Mouse (Mus musculus): ENCODE results near the gene Eme2. TPM values are rescaled to one million over a fixed set of nuclear protein-coding genes. Genes with fewer than 3 reads are reported as not detected.

Gene Eme2
- total and polyA plus RNA-seq, 2 experiments = 20.5 to 31.2 TPM

DNA sequence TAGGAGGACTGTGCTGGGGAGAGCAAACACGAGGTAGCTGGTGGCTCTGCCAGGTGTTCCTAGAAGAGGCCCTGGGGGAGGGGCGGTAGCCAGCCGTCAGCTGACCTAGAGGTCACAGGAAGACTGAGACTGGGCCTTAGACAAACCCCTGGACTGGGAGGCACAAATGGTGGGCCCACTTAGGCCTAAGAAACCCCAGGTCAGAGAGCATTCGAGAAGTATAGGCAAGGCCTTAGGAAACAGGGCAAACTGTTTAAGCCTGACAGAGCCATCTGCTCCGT, 16.8 kb downstream of the Eme2 start:
- H3K27ac ChIP-seq (replicated peaks; ENCODE audit: insufficient read depth, low read depth, low read length) = peak overlapping the region; percentile 91
- peaks cover 47% of the 10 kb centered on the region for H3K4me1 ChIP-seq (ENCODE audit: control insufficient read depth, insufficient read depth, low read length)
- TF ChIP-seq POLR2A (IDR thresholded peaks at IDR 0.05; ENCODE audit: extremely low read depth, insufficient read depth, low read length) = no peak
- H3K4me3 ChIP-seq (ENCODE audit: insufficient read depth, low read depth, low read length) = peak overlapping the region; percentile 74
- H3K9ac ChIP-seq (ENCODE audit: low read depth, low read length) = peak overlapping the region; percentile 77
- WGBS = 12% methylated on average over 5 of the region's 5 CpGs
- peaks cover 34% of the 10 kb centered on the region for H3K79me2 ChIP-seq (ENCODE audit: control insufficient read depth, insufficient read depth, low read length)
- peak; percentile 97 for DNase-seq (ENCODE audit: extremely low read depth, low read depth, low spot score)
- no peaks in the 10 kb centered on the region for H3K27me3 ChIP-seq (ENCODE audit: control insufficient read depth, insufficient read depth, low read length)
- H3K36me3 ChIP-seq (ENCODE audit: control insufficient read depth, insufficient read depth, low read length) = peaks cover 2% of the 10 kb centered on the region; the same call in 1 of the 2 replicates

DNA sequence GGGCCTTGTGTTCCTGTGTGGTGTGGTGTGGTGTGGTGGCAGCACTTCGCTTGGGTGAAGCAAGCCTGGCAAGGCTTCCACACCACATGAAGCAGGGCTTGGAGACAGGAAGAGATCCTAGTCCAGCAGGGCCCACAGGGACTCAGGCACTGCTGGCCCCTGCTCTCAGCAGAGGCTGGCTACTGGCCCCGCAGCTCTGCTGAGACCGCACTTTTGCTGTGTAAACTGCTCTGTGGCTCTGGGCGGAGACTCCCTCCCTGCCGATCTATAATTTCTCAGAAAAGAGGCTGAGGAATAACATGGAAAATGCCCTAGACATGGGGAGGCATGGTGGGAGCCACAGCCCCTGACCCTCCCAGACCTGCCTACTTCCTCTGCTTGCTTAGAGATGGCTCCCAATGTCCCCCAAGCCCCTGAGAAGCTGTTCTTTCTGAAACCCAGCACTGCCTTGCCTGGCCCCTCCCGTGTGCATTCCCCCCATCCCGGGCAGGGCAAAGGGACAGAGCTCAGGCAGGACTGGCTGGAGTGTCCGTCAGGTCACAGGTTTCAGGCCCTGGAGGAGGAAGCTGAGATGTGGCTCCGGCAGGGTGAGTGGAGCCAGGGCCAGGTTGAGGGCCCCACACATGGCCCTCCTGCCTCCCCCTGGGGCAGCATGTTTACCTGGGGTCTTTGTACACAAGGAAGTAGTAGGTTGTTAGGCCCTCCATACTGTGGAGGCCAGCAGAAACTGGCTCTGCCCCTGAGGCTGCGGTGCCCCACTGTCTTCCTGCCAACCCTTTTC, 17.4 kb downstream of the Eme2 start:
- Histone ChIP-seq H3K27me3 (ENCODE audit: control insufficient read depth, insufficient read depth, low read length) (no peaks in the 10 kb centered on the region), H3K27ac (replicated peaks; ENCODE audit: insufficient read depth, low read depth, low read length) (peak overlapping the region; percentile 99), H3K4me3 (ENCODE audit: insufficient read depth, low read depth, low read length) (peak overlapping the region; percentile 74), H3K79me2 (ENCODE audit: control insufficient read depth, insufficient read depth, low read length) (peaks cover 34% of the 10 kb centered on the region), H3K4me1 (ENCODE audit: control insufficient read depth, insufficient read depth, low read length) (peaks cover 46% of the 10 kb centered on the region), H3K9ac (ENCODE audit: low read depth, low read length) (peak overlapping the region; percentile 83), H3K36me3 (ENCODE audit: control insufficient read depth, insufficient read depth, low read length) (peaks cover 2% of the 10 kb centered on the region; the same call in 1 of the 2 replicates)
- TF ChIP-seq CTCF (IDR thresholded peaks at IDR 0.05; ENCODE audit: low read depth, low read length) = no peak; the same call in 1 of the 2 replicates
- TF ChIP-seq POLR2A (IDR thresholded peaks at IDR 0.05; ENCODE audit: extremely low read depth, insufficient read depth, low read length) = peak; percentile 62; the same call in 1 of the 2 replicates
- DNase-seq (ENCODE audit: extremely low read depth, low read depth, low spot score) = peak; percentile 90
- 10% methylated on average over 10 of the region's 10 CpGs for WGBS

DNA sequence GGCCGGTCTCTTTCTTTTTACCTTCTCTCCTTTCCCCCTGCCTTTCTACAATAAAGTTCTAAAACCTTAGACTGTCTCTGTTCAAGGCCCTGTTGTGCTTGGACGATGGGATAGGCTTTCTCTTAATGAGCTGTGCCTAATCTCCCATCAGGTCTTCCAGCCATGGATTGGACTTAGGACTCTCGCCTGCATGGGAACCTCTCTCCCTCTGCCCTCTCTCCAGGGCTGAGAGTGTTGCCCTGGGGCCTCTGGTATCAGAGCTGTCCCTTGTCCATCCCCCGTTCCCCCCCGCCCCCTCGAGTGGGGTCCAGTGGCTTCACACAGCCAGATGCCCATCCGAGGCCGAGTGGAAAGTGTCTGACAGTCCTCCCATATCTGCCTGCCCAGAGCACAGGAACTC, 19.9 kb downstream of the Eme2 start:
- Histone ChIP-seq H3K4me3 (ENCODE audit: insufficient read depth, low read depth, low read length) (no peak overlapping the region), H3K4me1 (ENCODE audit: control insufficient read depth, insufficient read depth, low read length) (peaks cover 24% of the 10 kb centered on the region), H3K36me3 (ENCODE audit: control insufficient read depth, insufficient read depth, low read length) (no peaks in the 10 kb centered on the region), H3K27me3 (ENCODE audit: control insufficient read depth, insufficient read depth, low read length) (no peaks in the 10 kb centered on the region), H3K9ac (ENCODE audit: low read depth, low read length) (no peak overlapping the region), H3K27ac (replicated peaks; ENCODE audit: insufficient read depth, low read depth, low read length) (no peak overlapping the region), H3K79me2 (ENCODE audit: control insufficient read depth, insufficient read depth, low read length) (peaks cover 12% of the 10 kb centered on the region)
- TF ChIP-seq CTCF (IDR thresholded peaks at IDR 0.05; ENCODE audit: low read depth, low read length) (no peak), POLR2A (IDR thresholded peaks at IDR 0.05; ENCODE audit: extremely low read depth, insufficient read depth, low read length) (no peak)
- WGBS = 53% methylated on average over 8 of the region's 8 CpGs
- peak; percentile 62 for DNase-seq (ENCODE audit: extremely low read depth, low read depth, low spot score)

DNA sequence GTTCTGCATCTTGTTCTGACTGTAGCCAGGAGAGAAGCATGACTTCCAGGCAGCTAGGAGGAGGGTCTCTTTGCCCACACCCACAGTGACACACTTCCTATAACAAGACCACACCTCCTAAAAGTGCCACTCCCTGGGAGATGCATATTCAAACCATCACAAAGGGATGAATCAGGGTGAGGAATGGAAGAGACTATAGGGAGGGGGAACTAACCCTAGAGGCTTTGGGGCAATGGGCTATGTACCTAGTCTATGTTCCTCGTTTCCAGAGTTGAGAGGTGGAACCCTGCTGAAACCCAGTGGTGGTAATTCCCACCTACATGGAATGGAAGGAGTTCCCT, 20.5 kb downstream of the Eme2 start:
- DNase-seq (ENCODE audit: extremely low read depth, low read depth, low spot score) = no peak
- Histone ChIP-seq H3K36me3 (ENCODE audit: control insufficient read depth, insufficient read depth, low read length) (no peaks in the 10 kb centered on the region), H3K4me3 (ENCODE audit: insufficient read depth, low read depth, low read length) (no peak overlapping the region), H3K27ac (replicated peaks; ENCODE audit: insufficient read depth, low read depth, low read length) (no peak overlapping the region), H3K79me2 (ENCODE audit: control insufficient read depth, insufficient read depth, low read length) (peaks cover 6% of the 10 kb centered on the region), H3K27me3 (ENCODE audit: control insufficient read depth, insufficient read depth, low read length) (no peaks in the 10 kb centered on the region), H3K9ac (ENCODE audit: low read depth, low read length) (no peak overlapping the region), H3K4me1 (ENCODE audit: control insufficient read depth, insufficient read depth, low read length) (peaks cover 22% of the 10 kb centered on the region)
- 77% methylated on average over 1 of the region's 1 CpGs for WGBS
- TF ChIP-seq CTCF (IDR thresholded peaks at IDR 0.05; ENCODE audit: low read depth, low read length) (no peak), POLR2A (IDR thresholded peaks at IDR 0.05; ENCODE audit: extremely low read depth, insufficient read depth, low read length) (no peak)

DNA sequence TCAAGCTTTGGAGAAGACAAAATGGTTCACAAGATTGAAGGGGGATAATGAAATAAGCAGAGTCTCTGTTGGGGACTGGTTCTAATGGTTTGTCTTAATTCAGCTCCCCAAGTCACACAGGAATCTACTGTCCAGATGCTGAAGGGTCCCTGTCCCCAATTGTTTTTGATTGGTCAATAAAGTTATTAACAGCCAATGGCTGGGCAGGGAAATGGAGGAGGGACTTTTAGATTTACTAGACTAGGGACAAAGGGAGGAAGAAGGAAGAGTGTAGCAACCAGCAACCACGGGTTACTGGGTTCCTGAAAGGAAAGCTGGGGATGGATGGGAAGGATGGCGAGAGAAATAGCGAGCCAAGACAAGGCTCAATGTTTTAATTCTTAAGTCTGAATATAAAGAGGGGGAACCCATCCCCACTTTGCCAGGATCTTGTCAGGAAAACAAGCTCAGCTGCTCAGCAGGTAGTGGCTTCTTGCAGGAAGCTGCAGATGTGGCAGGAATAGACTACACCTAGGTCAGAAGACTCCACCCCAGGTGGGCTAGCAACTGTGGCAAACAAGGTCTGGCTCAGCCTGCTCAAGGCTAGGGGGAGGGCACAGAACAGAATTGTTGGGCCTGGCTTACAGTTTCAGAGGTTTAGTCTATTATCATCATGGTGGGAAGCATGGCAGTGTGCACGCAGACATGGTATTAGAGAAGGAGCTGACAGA, 21.0 kb downstream of the Eme2 start:
- Histone ChIP-seq H3K4me1 (ENCODE audit: control insufficient read depth, insufficient read depth, low read length) (peaks cover 24% of the 10 kb centered on the region), H3K4me3 (ENCODE audit: insufficient read depth, low read depth, low read length) (no peak overlapping the region), H3K27ac (replicated peaks; ENCODE audit: insufficient read depth, low read depth, low read length) (no peak overlapping the region), H3K79me2 (ENCODE audit: control insufficient read depth, insufficient read depth, low read length) (peaks cover under 1% of the 10 kb centered on the region; the same call in 1 of the 2 replicates), H3K36me3 (ENCODE audit: control insufficient read depth, insufficient read depth, low read length) (no peaks in the 10 kb centered on the region), H3K27me3 (ENCODE audit: control insufficient read depth, insufficient read depth, low read length) (no peaks in the 10 kb centered on the region), H3K9ac (ENCODE audit: low read depth, low read length) (no peak overlapping the region)
- DNase-seq (ENCODE audit: extremely low read depth, low read depth, low spot score) = no peak
- TF ChIP-seq CTCF (IDR thresholded peaks at IDR 0.05; ENCODE audit: low read depth, low read length) (no peak), POLR2A (IDR thresholded peaks at IDR 0.05; ENCODE audit: extremely low read depth, insufficient read depth, low read length) (no peak)
- WGBS = 84% methylated on average over 4 of the region's 4 CpGs

DNA sequence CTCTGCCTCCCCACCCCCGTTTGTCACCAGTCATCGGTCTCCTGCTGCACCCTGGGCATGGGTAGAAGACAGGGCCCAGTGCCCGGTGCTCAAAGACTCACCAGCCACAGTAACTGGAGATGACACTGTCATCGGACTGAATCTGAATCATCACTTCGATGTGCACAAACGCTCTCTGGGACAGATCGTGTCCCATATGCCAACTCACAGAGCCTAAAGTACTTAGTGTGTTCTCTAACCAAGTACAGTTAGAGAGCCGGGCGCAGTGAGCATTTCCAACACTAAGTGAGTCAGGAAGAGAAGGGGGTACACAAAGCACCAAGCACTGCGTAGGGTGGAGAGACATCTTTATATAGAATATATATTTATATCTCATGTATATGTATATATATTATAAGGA, 27.0 kb downstream of the Eme2 start:
- DNase-seq (ENCODE audit: extremely low read depth, low read depth, low spot score) = no peak
- Histone ChIP-seq H3K4me3 (ENCODE audit: insufficient read depth, low read depth, low read length) (no peak overlapping the region), H3K36me3 (ENCODE audit: control insufficient read depth, insufficient read depth, low read length) (peaks cover 27% of the 10 kb centered on the region), H3K27me3 (ENCODE audit: control insufficient read depth, insufficient read depth, low read length) (no peaks in the 10 kb centered on the region), H3K4me1 (ENCODE audit: control insufficient read depth, insufficient read depth, low read length) (peaks cover 6% of the 10 kb centered on the region; the same call in 1 of the 2 replicates), H3K79me2 (ENCODE audit: control insufficient read depth, insufficient read depth, low read length) (no peaks in the 10 kb centered on the region), H3K9ac (ENCODE audit: low read depth, low read length) (no peak overlapping the region), H3K27ac (replicated peaks; ENCODE audit: insufficient read depth, low read depth, low read length) (no peak overlapping the region)
- TF ChIP-seq POLR2A (IDR thresholded peaks at IDR 0.05; ENCODE audit: extremely low read depth, insufficient read depth, low read length) = no peak
- TF ChIP-seq CTCF (IDR thresholded peaks at IDR 0.05; ENCODE audit: low read depth, low read length) = no peak
- 87% methylated on average over 10 of the region's 10 CpGs for WGBS
